Mouse (Mus musculus): ENCODE results near the gene Babam2.

Babam2 gene

GRCm38 (mm10) chr5:31920890-31921289 is 223.4 kb downstream of the Babam2 start:
- in situ Hi-C loops (cut with MboI; ENCODE audit: unreplicated experiment in 2 of 2): no loop called here

- in situ Hi-C loops (cut with MboI; ENCODE audit: unreplicated experiment in 2 of 2): no loop called here
These were observed 226.6 kb downstream of the Babam2 start for GRCm38 (mm10) chr5:31924075-31924474.

DNA sequence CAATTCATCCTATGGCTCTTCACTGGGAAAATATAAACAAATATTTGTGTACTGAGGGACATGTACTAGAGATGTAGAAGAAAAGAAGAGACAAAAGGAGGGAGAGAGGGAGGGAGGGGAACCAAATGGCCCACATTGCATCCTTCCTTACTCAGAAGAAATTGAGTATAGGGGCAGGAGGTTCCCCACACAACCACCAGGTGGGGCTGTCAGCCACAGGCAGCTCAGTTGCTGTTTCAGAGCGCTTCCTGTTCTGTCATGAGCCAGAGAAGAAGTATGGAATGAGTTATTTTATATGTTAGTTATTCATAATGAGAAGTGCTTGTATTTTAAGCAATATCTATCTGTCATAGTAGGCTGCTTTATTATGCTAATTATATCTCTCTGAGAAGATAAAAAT is 229.1 kb downstream of the Babam2 start:
- in situ Hi-C loops (cut with MboI; ENCODE audit: unreplicated experiment in 2 of 2): no loop called here

GRCm38 (mm10) chr5:31929007-31929406 is 231.5 kb downstream of the Babam2 start:
- in situ Hi-C loops (cut with MboI; ENCODE audit: unreplicated experiment in 2 of 2): no loop called here

DNA sequence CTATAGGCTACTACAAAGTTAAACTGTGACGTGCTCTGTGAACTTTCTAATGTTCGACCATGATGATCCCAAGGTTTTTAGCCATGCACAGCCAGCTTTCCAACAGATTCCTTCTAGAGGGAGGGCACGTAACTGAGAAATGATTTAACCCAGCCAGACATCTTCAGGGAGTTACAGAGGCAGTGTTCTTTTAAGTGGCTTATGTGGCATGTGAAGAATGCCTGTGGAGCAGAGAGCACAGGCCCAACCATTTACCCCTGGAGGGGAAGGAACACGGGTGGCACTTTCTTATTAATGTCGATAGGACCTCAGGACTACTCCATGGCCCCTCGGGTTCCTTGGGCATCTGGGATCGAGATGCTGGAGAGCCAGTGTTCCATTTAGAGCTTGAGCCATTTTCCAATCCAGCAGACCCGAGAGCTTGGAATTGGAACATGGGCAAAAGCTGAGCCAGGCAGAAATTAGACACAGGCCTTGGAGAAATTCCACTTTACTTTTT is 233.7 kb downstream of the Babam2 start:
- in situ Hi-C loops (cut with MboI; ENCODE audit: unreplicated experiment in 2 of 2): no loop called here

GRCm38 (mm10) chr5:31931637-31932036 is 234.2 kb downstream of the Babam2 start:
- in situ Hi-C loops (cut with MboI; ENCODE audit: unreplicated experiment in 2 of 2): no loop called here

GRCm38 (mm10) chr5:31933296-31933695 is 235.8 kb downstream of the Babam2 start:
- in situ Hi-C loops (cut with MboI; ENCODE audit: unreplicated experiment in 2 of 2): no loop called here

- in situ Hi-C loops (cut with MboI; ENCODE audit: unreplicated experiment in 2 of 2): no loop called here
These were observed 236.9 kb downstream of the Babam2 start for GRCm38 (mm10) chr5:31934397-31934796.

DNA sequence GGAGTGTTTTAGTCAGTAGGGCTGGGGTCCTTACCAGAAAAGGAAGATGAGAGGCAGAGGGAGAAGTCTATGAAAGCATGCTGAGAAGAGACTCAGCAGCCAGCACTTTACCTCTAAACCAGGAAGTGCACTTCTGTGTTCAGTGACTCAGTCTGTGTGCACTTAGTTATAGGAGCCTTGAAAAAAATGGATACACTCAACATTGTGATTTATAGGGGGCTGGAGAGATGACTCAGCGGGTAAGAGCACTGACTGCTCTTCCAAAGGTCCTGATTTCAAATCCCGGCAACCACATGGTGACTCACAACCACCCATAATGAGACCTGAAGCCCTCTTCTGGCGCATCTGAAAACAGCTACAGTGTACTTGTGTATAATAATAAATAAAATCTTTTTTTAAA is 238.5 kb downstream of the Babam2 start:
- in situ Hi-C loops (cut with MboI; ENCODE audit: unreplicated experiment in 2 of 2): no loop called here

DNA sequence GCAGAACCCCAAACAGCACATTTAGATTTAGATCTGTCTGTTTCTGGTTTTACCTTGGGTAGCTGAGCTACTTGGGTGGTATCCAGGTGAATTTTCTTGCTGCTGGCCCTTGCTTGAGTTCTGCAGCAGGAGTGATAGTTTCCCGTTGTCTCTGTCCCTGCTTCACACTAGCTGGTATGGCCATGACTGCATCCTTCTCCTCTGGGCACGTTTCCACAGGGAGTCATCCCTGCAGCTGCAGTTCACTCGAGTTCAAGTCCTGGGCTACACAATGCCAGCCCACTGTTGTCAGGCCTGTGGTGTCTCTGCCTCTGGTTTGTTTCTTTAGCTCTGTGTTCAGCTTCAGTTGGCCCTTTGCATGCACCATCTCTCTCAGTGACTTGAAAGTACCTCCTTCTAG is 239.0 kb downstream of the Babam2 start:
- in situ Hi-C loops (cut with MboI; ENCODE audit: unreplicated experiment in 2 of 2): no loop called here

GRCm38 (mm10) chr5:31940876-31941275 is 243.4 kb downstream of the Babam2 start:
- in situ Hi-C loops (cut with MboI; ENCODE audit: unreplicated experiment in 2 of 2): no loop called here

DNA sequence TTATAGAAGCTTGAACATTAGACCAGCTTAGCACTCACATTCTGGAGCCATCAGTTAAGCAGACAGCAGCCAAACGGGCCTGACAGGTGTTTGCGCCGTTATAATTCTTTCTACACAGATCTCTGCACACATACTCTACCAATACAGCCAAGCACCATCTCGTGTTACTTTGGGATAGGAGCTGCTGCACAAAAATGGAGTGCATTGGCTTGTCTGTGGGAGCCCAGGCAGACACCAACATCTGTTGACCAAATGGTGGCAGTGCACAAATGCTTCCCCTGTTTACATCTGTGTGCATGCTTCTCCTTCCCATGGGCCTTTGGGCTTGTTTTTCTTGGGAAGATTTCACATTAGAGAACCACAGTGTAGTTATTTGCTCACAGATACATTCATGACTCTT is 249.7 kb downstream of the Babam2 start:
- in situ Hi-C loops (cut with MboI; ENCODE audit: unreplicated experiment in 2 of 2): no loop called here

DNA sequence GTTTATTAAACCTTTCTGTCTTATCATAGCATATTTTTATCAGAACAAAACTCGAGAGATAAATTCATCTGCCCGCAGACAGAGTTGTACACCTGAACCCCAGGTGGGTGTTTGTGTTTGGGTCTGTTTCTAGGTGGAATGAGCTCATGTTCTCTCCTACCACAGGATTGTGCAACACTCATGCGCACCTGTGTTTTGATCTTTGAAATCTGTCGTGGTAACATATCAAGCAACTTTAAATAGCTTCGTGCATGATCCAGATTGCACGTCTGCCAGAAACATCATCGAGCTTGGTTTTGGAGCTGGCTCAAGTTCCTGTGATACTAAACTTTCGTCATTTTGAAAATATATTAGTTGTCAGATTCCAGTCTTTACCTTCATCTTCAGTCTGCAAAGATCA is 251.9 kb downstream of the Babam2 start:
- in situ Hi-C loops (cut with MboI; ENCODE audit: unreplicated experiment in 2 of 2): no loop called here

DNA sequence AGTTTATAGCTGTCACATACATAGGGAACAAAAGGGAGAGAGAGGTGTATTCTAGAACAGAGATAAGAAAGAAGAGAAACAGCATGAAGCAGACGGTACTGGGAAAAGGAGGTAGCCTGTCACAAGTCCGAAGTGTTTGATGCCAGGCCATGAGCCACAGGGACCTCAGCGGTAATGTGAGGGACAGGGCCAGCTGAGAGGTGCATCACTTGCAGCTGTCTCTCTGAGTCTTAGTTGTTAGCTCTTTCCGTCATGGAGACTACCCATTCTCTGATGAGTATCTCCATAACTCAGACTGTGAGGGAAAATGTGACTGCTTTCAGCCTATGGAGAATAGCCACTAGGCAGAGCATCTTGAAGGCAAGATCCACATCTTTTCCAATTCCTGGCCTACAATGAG is 253.0 kb downstream of the Babam2 start:
- in situ Hi-C loops (cut with MboI; ENCODE audit: unreplicated experiment in 2 of 2): no loop called here

GRCm38 (mm10) chr5:31955184-31955583 is 257.7 kb downstream of the Babam2 start:
- in situ Hi-C loops (cut with MboI; ENCODE audit: unreplicated experiment in 2 of 2): no loop called here

GRCm38 (mm10) chr5:31956336-31956735 is 258.9 kb downstream of the Babam2 start:
- in situ Hi-C loops (cut with MboI; ENCODE audit: unreplicated experiment in 2 of 2): no loop called here

GRCm38 (mm10) chr5:31959886-31960285 is 262.4 kb downstream of the Babam2 start:
- in situ Hi-C loops (cut with MboI; ENCODE audit: unreplicated experiment in 2 of 2): no loop called here

GRCm38 (mm10) chr5:31961423-31961822 is 263.9 kb downstream of the Babam2 start:
- in situ Hi-C loops (cut with MboI; ENCODE audit: unreplicated experiment in 2 of 2): no loop called here

DNA sequence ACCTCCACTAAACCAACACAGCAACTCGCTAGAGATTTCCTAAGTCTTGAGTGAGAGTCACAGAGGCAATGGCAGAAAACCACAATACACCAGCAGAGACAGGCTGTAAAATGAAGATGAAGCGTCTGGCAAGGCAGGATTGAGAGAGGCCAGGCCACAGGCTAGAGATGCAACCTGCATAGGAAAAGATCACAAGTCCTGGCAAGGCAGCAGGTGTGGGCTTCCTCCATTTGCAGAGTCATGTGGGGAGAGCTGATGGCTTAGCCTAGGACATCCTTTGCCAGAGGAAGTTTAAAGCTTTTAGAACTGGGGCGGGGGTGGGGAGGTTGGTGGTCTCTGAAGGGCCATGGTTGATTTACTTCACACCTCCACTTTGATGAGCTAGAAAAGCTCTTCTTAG is 264.9 kb downstream of the Babam2 start:
- in situ Hi-C loops (cut with MboI; ENCODE audit: unreplicated experiment in 2 of 2): no loop called here

DNA sequence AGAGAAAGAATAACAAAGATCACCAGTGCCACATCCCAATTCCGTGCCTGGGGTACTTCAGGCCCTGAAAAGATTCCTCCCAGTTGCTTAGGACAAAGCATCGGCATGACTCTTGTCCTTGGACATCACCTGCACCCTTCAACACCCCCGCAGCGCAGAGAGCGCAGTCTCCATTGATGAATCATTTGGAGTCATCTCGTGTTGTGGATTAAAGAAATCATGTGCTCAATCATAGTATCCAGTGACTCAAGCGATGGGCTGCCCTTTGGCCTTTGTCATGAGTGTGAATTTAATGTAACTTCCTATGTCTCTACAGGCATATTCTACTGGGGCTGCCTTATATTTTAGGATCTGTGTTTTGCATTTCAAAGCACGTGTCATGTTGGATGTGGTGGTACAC is 265.9 kb downstream of the Babam2 start:
- in situ Hi-C loops (cut with MboI; ENCODE audit: unreplicated experiment in 2 of 2): no loop called here

- in situ Hi-C loops (cut with MboI; ENCODE audit: unreplicated experiment in 2 of 2): no loop called here
These were observed 266.4 kb downstream of the Babam2 start for GRCm38 (mm10) chr5:31963851-31964250.

GRCm38 (mm10) chr5:31966741-31967140 is 269.3 kb downstream of the Babam2 start:
- in situ Hi-C loops (cut with MboI; ENCODE audit: unreplicated experiment in 2 of 2): no loop called here

GRCm38 (mm10) chr5:31967526-31967925 is 270.0 kb downstream of the Babam2 start:
- in situ Hi-C loops (cut with MboI; ENCODE audit: unreplicated experiment in 2 of 2): no loop called here
